In the genomic region with DNA sequence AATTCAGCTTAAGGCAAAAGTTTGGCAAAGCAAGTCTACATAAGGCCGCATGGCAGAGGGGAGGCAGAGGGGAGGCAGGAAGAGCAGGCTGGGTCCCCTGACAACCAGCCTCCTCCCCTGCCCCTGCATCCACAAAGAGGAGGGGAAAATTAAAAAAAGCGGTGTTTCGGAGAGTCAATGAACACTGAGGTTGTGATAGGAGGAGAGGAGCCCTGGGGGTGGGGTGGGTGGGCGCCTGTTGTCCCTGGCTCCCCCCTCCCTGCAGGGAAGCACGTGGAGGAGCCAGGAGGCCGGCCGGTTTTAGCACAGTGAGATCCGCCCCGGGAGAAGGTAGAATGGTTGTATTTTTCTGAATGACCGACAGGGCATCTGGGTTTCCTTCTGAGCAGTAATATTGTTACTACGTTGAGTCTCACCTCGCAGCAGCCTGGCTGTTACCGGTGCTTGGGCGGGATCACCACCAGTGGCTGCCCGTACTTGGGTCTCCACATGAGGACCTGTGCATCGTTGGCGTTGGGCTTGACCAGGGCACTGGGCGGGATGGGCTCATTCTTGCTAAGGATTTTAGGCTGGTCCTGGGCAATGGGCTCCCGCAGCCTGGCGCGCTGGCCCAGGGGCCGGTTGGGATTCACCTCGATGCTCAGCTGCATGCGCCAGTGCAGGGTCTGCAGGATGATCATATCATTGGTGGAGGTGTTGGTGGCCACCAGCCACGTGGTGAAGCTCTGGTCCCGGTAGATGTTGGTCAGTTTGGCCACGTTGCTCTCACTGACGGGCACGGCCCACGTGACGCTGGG, we compare ENCODE assay signal across 12 mouse cellular contexts. TPM values are rescaled to one million over a fixed set of nuclear protein-coding genes. Genes with fewer than 3 reads are reported as not detected.
DNase-seq lines count a peak whose midpoint lies in the region; ATAC-seq and TF ChIP-seq lines count a peak whose summit lies in the region.
"Had no signal": no experiment of that assay in that cellular context is flagged by ENCODE, and none has a peak within 500 bp of the region (broad histone marks: within the 10 kb centered on the region; RNA-seq: fewer than 3 reads in every experiment).

No protein-coding gene starts in this region.

- no peaks in the 10 kb centered on the region for H3K4me1 ChIP-seq in kidney, postnatal 0 days (replicated peaks; ENCODE audit: insufficient read depth, low read length)
- 0 out of 2 replicates have a peak, but pooled peaks cover 8% of the 10 kb centered on the region for H3K4me1 ChIP-seq in embryonic facial prominence, embryonic 15.5 days

- no peak overlapping the region for H3K4me3 ChIP-seq in kidney, postnatal 0 days (replicated peaks; ENCODE audit: low read depth, low read length)
- H3K4me3 ChIP-seq in embryonic facial prominence, embryonic 15.5 days (replicated peaks): no peak overlapping the region

- peak; percentile 22; the same call in 1 of the 2 replicates for TF ChIP-seq CTCF in kidney, postnatal 0 days (IDR thresholded peaks at IDR 0.05; ENCODE audit: low read depth)

- H3K27me3 ChIP-seq in kidney, postnatal 0 days (ENCODE audit: insufficient read depth, low read length): no peaks in the 10 kb centered on the region
- H3K27me3 ChIP-seq in embryonic facial prominence, embryonic 15.5 days: no peaks in the 10 kb centered on the region

- H3K4me2 ChIP-seq in kidney, postnatal 0 days (ENCODE audit: low read length): no peak overlapping the region
- H3K4me2 ChIP-seq in embryonic facial prominence, embryonic 15.5 days (replicated peaks): peak overlapping the region; percentile 4; the same call in 1 of the 2 replicates

- intact Hi-C loops in heart, postnatal 36 days (cut with DNase I): no loop called here
- intact Hi-C loops in gastrocnemius, postnatal 14 days (cut with DNase I; ENCODE audit: low total_unique reads): no loop called here

- WGBS in kidney, postnatal 0 days: 55% methylated on average over 31 of the region's 31 CpGs
- WGBS in embryonic facial prominence, embryonic 15.5 days: 56% methylated on average over 31 of the region's 31 CpGs

- H3K36me3 ChIP-seq in kidney, postnatal 0 days (ENCODE audit: insufficient read depth, low read length): no peaks in the 10 kb centered on the region
- H3K36me3 ChIP-seq in embryonic facial prominence, embryonic 15.5 days: no peaks in the 10 kb centered on the region

- H3K9ac ChIP-seq in kidney, postnatal 0 days (ENCODE audit: low read depth, low read length): no peak overlapping the region
- no peak overlapping the region for H3K9ac ChIP-seq in embryonic facial prominence, embryonic 15.5 days

- no peak for ATAC-seq in kidney, postnatal 0 days (replicated peaks; ENCODE audit: low FRiP score, low read depth)
- ATAC-seq in embryonic facial prominence, embryonic 15.5 days (ENCODE audit: insufficient number of reproducible peaks, low FRiP score, low TSS enrichment, low read depth): no peak
- ATAC-seq: inflammation-experienced regulatory T-cells, adult 6 months had no signal

- H3K9me3 ChIP-seq in kidney, postnatal 0 days (replicated peaks; ENCODE audit: low read length): no peaks in the 10 kb centered on the region
- no peaks in the 10 kb centered on the region for H3K9me3 ChIP-seq in embryonic facial prominence, embryonic 15.5 days (replicated peaks)

- DNase-seq in heart, adult 11 months: peak; percentile 87
- no peak for DNase-seq in heart, postnatal 36 days
- peak; percentile 49 for DNase-seq in kidney, postnatal 0 days (ENCODE audit: low spot score)
- no peak for DNase-seq in kidney, postnatal 4 days
- peak; percentile 71 for DNase-seq in ES-CJ7 (ENCODE audit: low read depth, low spot score)
- DNase-seq in urinary bladder, postnatal 10 days (ENCODE audit: low spot score): no peak
- no peak for DNase-seq in gastrocnemius, postnatal 14 days
- DNase-seq: cerebellum, adult 8-10 months; lung, postnatal 36 days had no signal

- no peak overlapping the region for H3K27ac ChIP-seq in kidney, postnatal 0 days
- H3K27ac ChIP-seq in embryonic facial prominence, embryonic 15.5 days (replicated peaks): no peak overlapping the region

RNA-seq across cellular contexts. Expression of gene Fam78a, which starts 15.6 kb away (rescaled TPM):
- 10 to 100 TPM; 14.3 to 15.8 TPM for total RNA-seq in heart, postnatal 36 days (2021)
- polyA plus RNA-seq in kidney, postnatal 0 days (2015; fragmentation: Nextera tagmentation; extraction: Ambion mirVana): 0.79 and 0.82 TPM in 2 replicates
- polyA plus RNA-seq in embryonic facial prominence, embryonic 15.5 days (2015; fragmentation: Nextera tagmentation; extraction: Ambion mirVana): 3.9 and 6.0 TPM in 2 replicates
- total RNA-seq in gastrocnemius, postnatal 14 days (2021): 10 to 100 TPM in 1 of 2 experiments, 1 to 10 TPM in 1; 9.5 to 20.5 TPM

RNA-seq across cellular contexts. Expression of gene Plpp7, which starts 26.3 kb away (rescaled TPM):
- total RNA-seq in heart, postnatal 36 days (2021): 10 to 100 TPM; 24.7 to 32.1 TPM
- 4.5 and 4.7 TPM in 2 replicates for polyA plus RNA-seq in kidney, postnatal 0 days (2015; fragmentation: Nextera tagmentation; extraction: Ambion mirVana)
- polyA plus RNA-seq in embryonic facial prominence, embryonic 15.5 days (2015; fragmentation: Nextera tagmentation; extraction: Ambion mirVana): 9.4 and 10.0 TPM in 2 replicates
- 100 to 1,000 TPM in 1 of 2 experiments, 10 to 100 TPM in 1; 87.5 to 102 TPM for total RNA-seq in gastrocnemius, postnatal 14 days (2021)
- total RNA-seq: monocyte, adult 5-6 weeks had no signal
- polyA plus RNA-seq: inflammation-experienced regulatory T-cells, adult 6 months had no signal

Comparison
In these comparisons a context has a peak if more than half of its experiments do, and no peak if none do; other contexts are left out.
1. DNase-seq: peak in heart, adult 11 months (single experiment), kidney, postnatal 0 days (single experiment) and ES-CJ7 (single experiment); none in heart, postnatal 36 days (0 of 2), kidney, postnatal 4 days (0 of 2), urinary bladder, postnatal 10 days (single experiment) and gastrocnemius, postnatal 14 days (single experiment).